Mouse (Mus musculus): Measurements from ENCODE around the gene Pts. TPM values are rescaled to one million over a fixed set of nuclear protein-coding genes. Genes with fewer than 3 reads are reported as not detected.

The Pts gene
- total and polyA plus RNA-seq, 2 experiments from 2014 or later, result 82.3 to 116 TPM

- no peaks in the 10 kb centered on the region for H3K27me3 ChIP-seq (ENCODE audit: insufficient read depth, low read length)
- no peak for ATAC-seq (ENCODE audit: low FRiP score)
- no peak for TF ChIP-seq CTCF (IDR thresholded peaks at IDR 0.05)
- no peak overlapping the region for H3K27ac ChIP-seq (ENCODE audit: low read depth, low read length)
- H3K9me3 ChIP-seq (ENCODE audit: low read length), result no peaks in the 10 kb centered on the region
- no peak overlapping the region for H3K9ac ChIP-seq (replicated peaks; ENCODE audit: low read length, poor library complexity, severe bottlenecking)
- no peaks in the 10 kb centered on the region for H3K4me1 ChIP-seq (ENCODE audit: insufficient read depth, low read length)
- no peak overlapping the region for H3K4me2 ChIP-seq (ENCODE audit: low read depth, low read length, poor library complexity, severe bottlenecking)
- H3K36me3 ChIP-seq (ENCODE audit: insufficient read depth, low read length), result no peaks in the 10 kb centered on the region
- no peak for DNase-seq (ENCODE audit: low spot score)
- 82% methylated on average over 5 of the region's 5 CpGs for WGBS
- no peak overlapping the region for H3K4me3 ChIP-seq (ENCODE audit: low read depth, low read length)
Observed at GRCm38 (mm10) chr9:50552206-50552605, 23.7 kb upstream of the Pts start.

GRCm38 (mm10) chr9:50548936-50549335, 20.4 kb upstream of the Pts start:
- DNase-seq (ENCODE audit: low spot score) (no peak), ATAC-seq (ENCODE audit: low FRiP score) (no peak)
- no peak for TF ChIP-seq CTCF (IDR thresholded peaks at IDR 0.05)
- Histone ChIP-seq H3K27ac (ENCODE audit: low read depth, low read length) (no peak overlapping the region), H3K9me3 (ENCODE audit: low read length) (no peaks in the 10 kb centered on the region), H3K27me3 (ENCODE audit: insufficient read depth, low read length) (no peaks in the 10 kb centered on the region), H3K4me1 (ENCODE audit: insufficient read depth, low read length) (no peaks in the 10 kb centered on the region), H3K9ac (replicated peaks; ENCODE audit: low read length, poor library complexity, severe bottlenecking) (no peak overlapping the region), H3K4me2 (ENCODE audit: low read depth, low read length, poor library complexity, severe bottlenecking) (no peak overlapping the region), H3K4me3 (ENCODE audit: low read depth, low read length) (no peak overlapping the region), H3K36me3 (ENCODE audit: insufficient read depth, low read length) (no peaks in the 10 kb centered on the region)
- 92% methylated on average over 4 of the region's 4 CpGs for WGBS

- Histone ChIP-seq H3K4me2 (ENCODE audit: low read depth, low read length, poor library complexity, severe bottlenecking) (no peak overlapping the region), H3K9ac (replicated peaks; ENCODE audit: low read length, poor library complexity, severe bottlenecking) (no peak overlapping the region), H3K4me3 (ENCODE audit: low read depth, low read length) (no peak overlapping the region), H3K4me1 (ENCODE audit: insufficient read depth, low read length) (no peaks in the 10 kb centered on the region), H3K27me3 (ENCODE audit: insufficient read depth, low read length) (no peaks in the 10 kb centered on the region), H3K36me3 (ENCODE audit: insufficient read depth, low read length) (no peaks in the 10 kb centered on the region), H3K27ac (ENCODE audit: low read depth, low read length) (no peak overlapping the region), H3K9me3 (ENCODE audit: low read length) (no peaks in the 10 kb centered on the region)
- no peak for TF ChIP-seq CTCF (IDR thresholded peaks at IDR 0.05)
- 38% methylated on average over 5 of the region's 5 CpGs for WGBS
- DNase-seq (ENCODE audit: low spot score) (no peak), ATAC-seq (ENCODE audit: low FRiP score) (no peak)
Observed at GRCm38 (mm10) chr9:50547859-50548478, 19.4 kb upstream of the Pts start.

DNA sequence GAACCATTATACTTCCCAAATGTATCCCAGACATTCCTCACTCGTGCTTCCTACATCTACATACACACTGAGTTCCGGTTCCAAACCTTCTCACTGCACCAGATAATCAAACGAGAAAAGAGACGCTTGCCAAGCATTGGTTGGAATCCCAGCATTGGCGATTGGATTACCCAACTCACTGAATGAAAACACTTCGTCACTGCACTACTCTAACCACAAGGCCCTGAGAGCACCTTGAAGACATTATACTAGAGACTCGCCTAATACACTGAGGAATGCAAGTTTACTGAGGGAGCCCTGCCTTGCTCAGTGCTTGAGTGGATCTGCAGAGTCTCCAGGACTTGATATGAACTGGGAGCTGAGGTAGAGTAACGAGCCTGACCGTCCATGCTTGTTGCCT, 13.9 kb upstream of the Pts start:
- Histone ChIP-seq H3K27ac (ENCODE audit: low read depth, low read length) (no peak overlapping the region), H3K9me3 (ENCODE audit: low read length) (no peaks in the 10 kb centered on the region), H3K4me2 (ENCODE audit: low read depth, low read length, poor library complexity, severe bottlenecking) (no peak overlapping the region), H3K4me3 (ENCODE audit: low read depth, low read length) (no peak overlapping the region), H3K36me3 (ENCODE audit: insufficient read depth, low read length) (no peaks in the 10 kb centered on the region), H3K9ac (replicated peaks; ENCODE audit: low read length, poor library complexity, severe bottlenecking) (no peak overlapping the region), H3K27me3 (ENCODE audit: insufficient read depth, low read length) (no peaks in the 10 kb centered on the region), H3K4me1 (ENCODE audit: insufficient read depth, low read length) (no peaks in the 10 kb centered on the region)
- WGBS, result 79% methylated on average over 9 of the region's 9 CpGs
- DNase-seq (ENCODE audit: low spot score) (no peak), ATAC-seq (ENCODE audit: low FRiP score) (no peak)
- TF ChIP-seq CTCF (IDR thresholded peaks at IDR 0.05), result no peak

DNA sequence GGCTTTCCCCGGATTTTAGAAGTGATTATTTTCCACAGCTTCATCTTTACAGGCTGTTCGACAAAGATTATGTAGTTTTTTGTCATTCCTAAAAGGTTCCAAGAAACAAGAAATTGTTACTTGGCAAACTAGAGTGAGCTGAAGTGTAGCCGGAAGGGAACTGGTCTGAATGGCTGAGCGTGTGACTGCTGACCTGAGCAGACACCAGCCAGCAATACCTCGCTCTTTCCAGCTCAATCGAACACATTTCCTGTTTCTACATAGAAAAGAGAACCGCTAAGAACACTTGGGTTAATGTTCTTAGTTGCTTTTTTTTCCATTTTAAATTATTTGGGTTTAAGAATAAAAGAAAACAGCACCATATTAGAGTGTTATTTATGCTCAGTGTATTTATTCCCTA, 11.6 kb upstream of the Pts start:
- H3K4me1 ChIP-seq (ENCODE audit: insufficient read depth, low read length), result no peaks in the 10 kb centered on the region
- DNase-seq (ENCODE audit: low spot score), result no peak
- no peaks in the 10 kb centered on the region for H3K27me3 ChIP-seq (ENCODE audit: insufficient read depth, low read length)
- no peak overlapping the region for H3K4me2 ChIP-seq (ENCODE audit: low read depth, low read length, poor library complexity, severe bottlenecking)
- H3K36me3 ChIP-seq (ENCODE audit: insufficient read depth, low read length), result no peaks in the 10 kb centered on the region
- no peaks in the 10 kb centered on the region for H3K9me3 ChIP-seq (ENCODE audit: low read length)
- 69% methylated on average over 7 of the region's 7 CpGs for WGBS
- no peak overlapping the region for H3K27ac ChIP-seq (ENCODE audit: low read depth, low read length)
- H3K9ac ChIP-seq (replicated peaks; ENCODE audit: low read length, poor library complexity, severe bottlenecking), result no peak overlapping the region
- TF ChIP-seq CTCF (IDR thresholded peaks at IDR 0.05), result no peak
- ATAC-seq (ENCODE audit: low FRiP score), result no peak
- no peak overlapping the region for H3K4me3 ChIP-seq (ENCODE audit: low read depth, low read length)

GRCm38 (mm10) chr9:50537295-50537694, 8.8 kb upstream of the Pts start:
- no peak for TF ChIP-seq CTCF (IDR thresholded peaks at IDR 0.05)
- Histone ChIP-seq H3K4me3 (ENCODE audit: low read depth, low read length) (no peak overlapping the region), H3K4me1 (ENCODE audit: insufficient read depth, low read length) (no peaks in the 10 kb centered on the region), H3K27ac (ENCODE audit: low read depth, low read length) (no peak overlapping the region), H3K27me3 (ENCODE audit: insufficient read depth, low read length) (no peaks in the 10 kb centered on the region), H3K4me2 (ENCODE audit: low read depth, low read length, poor library complexity, severe bottlenecking) (no peak overlapping the region), H3K9ac (replicated peaks; ENCODE audit: low read length, poor library complexity, severe bottlenecking) (no peak overlapping the region), H3K9me3 (ENCODE audit: low read length) (no peaks in the 10 kb centered on the region), H3K36me3 (ENCODE audit: insufficient read depth, low read length) (no peaks in the 10 kb centered on the region)
- WGBS, result 89% methylated on average over 4 of the region's 4 CpGs
- DNase-seq (ENCODE audit: low spot score), result no peak
- ATAC-seq (ENCODE audit: low FRiP score), result no peak

Data from midbrain, postnatal 0 days (tissue).